Mouse (Mus musculus) liver, adult 2 months (tissue): ENCODE results near the gene Saa4.

Experiments used
- CTCF ChIP-seq: fragments of 200-500 bp; IDR thresholded peaks from 2 replicates; pipeline ENCODE4 v1.5.1; 2011; ENCODE audit warnings: low read depth, low read length, control low read depth
- POLR2A ChIP-seq: fragments of 200-500 bp; IDR thresholded peaks from 2 replicates; pipeline ENCODE4 v1.6.1; 2011; ENCODE audit warnings: low read length, control low read depth; ENCODE audit not compliant: insufficient read depth; ENCODE audit errors: extremely low read depth

GRCm38 (mm10) chr7:46748459-46748858 lies 16.1 kb upstream of the Saa4 start:
- TF ChIP-seq CTCF (no peak), POLR2A (no peak)
